Mouse (Mus musculus) natural killer cell, adult 2 months (primary cell): ENCODE measurements around the gene Myct1.
A peak's percentile ranks its signal among the peaks of the same experiment; 100 is the strongest.

ENCODE experiments used
- DNase-seq, 2 experiments: peaks; one replicate each; pipeline ENCODE4 v3.0.0; 2022; ENCODE audit warnings: low spot score in 2 of 2

Gene Myct1

DNA sequence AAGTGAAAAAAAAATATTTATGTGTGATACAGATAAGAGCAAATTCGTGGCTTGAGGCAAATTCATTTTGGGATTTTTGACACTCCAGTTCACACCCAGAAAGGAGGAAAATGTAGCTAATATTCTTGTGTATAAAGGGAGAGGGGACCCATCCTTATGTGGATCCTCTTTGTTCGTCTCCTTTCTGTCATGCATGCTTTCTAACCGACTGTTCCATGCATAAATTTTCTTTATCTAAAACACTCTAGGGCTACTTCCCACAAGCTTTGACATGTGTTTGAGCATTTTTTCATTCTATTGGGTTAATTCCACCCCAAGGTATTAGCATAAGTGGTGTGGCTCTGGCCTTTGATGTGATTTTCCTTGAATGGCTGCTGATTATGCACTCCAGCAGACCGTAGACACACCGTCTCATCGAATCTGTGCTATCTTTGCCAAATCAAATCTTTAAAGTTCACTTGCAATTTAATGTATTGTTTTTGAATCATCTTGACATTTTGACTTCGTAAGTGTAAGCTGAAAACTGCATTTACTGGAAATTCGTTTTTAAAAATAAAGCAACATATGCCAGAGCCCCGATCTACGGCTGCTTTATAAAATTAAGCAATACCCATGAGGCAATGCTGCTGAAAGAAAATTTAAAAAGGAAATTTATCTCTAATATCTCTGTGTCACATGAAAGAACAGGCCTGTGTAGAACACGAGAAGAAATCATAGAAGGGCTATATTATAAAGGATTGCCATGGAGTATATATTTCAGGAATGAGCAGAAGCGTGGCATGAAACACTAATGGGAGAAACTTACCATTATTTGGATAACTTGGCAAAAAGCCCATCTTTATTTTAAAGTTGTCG lies 21.8 kb downstream of the Myct1 start:
- no peak for DNase-seq

DNA sequence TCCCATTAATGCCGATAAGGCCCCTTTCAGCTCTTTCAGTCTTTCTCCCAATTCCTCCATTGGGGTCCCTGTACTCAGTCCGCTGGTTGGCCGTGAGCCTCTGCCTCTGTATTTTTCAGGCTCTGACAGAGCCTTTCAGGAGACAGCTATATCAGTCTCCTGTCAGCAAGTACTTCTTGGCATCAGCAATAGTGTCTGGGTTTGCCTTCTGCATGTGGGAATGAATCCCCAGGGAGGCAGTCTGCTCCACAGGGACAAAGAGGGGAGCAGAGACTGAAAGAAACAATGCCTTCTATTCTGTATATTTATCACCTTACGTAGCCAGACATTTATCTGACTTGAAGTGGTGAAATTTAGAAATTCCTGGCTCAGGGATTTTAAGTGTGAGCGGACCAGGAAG lies 32.7 kb downstream of the Myct1 start:
- DNase-seq: no peak

DNA sequence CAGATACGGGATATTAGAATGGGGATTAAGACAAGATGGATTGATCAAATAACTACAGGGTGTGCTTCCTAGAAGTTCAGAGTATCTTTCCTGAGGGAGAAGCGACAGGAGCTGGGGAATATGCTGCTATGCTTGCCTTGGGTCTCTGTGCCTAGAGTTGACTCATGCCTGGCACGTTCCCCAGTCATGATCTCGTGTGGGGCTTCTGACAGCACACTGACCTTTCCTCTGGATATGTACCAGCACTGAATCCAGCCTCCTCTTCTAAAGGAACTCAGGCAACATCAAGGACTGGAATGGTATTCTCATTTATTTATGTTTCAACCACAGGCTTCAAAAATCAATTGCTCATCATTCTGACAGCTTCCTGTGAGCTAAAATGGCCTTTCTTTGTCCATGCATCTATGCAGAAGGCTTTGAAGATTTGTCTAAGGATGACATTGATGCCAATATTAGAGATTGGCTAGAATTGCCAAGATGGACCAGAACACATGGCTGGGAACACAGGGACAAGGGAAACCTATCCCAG lies 40.2 kb downstream of the Myct1 start:
- DNase-seq: no peak

DNA sequence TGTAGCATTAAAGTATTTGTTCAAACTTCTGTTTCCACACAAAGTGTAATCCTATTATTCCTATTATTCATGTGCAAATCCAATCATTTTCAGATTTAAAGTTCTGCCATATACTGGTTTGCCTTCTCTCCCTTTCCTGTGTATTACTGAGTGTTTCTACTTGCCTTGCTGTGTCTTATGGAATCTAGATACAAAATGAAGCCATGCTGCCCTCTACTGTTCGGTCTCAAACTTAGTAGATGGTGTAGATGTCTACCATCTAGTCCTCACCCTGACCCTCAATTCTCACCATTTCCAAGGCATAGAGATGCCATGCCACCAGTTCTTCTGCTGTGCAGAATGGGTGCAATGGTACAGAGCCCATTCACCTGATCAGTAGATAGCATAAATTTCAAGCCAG lies 40.8 kb downstream of the Myct1 start:
- peak; percentile 1 to 5 for DNase-seq

DNA sequence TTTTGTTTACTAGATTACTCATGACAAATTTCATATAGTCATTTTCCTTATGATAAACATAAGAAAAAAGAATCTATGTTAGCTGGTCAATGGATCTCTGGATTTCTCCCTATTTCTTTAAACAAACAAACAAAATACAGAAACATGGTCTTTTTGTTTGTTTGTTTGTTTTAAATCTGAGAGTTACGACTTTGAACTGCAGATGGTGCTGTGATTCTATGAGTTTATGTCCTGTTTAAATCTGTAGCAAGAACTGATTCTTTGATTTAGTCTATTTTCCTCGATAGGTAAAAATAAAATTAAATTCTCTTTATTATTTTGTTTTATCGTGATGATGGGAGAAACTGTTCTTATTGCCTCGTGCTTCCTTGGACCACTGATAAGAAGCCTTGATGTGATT lies 43.7 kb downstream of the Myct1 start:
- no peak for DNase-seq

DNA sequence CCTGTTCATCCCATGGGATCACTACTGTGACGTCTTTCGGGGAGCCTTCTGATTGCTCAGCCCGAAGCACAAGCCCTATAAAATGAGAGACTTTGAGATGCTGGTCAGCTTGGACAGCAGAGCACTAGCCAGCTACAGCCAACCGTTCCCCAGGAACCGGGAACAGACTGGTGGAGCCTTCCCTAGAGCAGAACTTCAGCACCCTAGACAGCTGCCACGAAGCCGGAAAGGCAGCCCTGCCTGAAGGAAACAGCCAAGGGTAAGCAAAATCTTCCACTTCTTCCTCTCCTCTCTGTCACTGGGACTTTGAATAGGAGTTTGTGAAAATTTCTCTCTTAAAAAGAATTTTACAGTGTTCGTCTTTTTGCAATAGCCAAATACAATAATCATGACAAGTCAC lies 45.5 kb downstream of the Myct1 start, which contains the start of gene Vip:
Gene Vip (plus strand): TSS at position 107 of the 400 bp plus-strand sequence.
- DNase-seq: no peak
